Mouse (Mus musculus) bone marrow macrophage, adult 2 months (primary cell): ENCODE results near the gene Bicdl2. TPM values are rescaled to one million over a fixed set of nuclear protein-coding genes. Genes with fewer than 3 reads are reported as not detected.

ENCODE experiments used
- H3K27ac ChIP-seq: 2 replicates; pipeline ENCODE4 v1.5.1; 2012; ENCODE audit warnings: low read depth, low read length; ENCODE audit not compliant: insufficient read depth
- H3K4me1 ChIP-seq: 2 replicates; pipeline ENCODE4 v1.6.1; 2012; ENCODE audit warnings: low read length; ENCODE audit not compliant: control insufficient read depth, insufficient read depth
- H3K4me3 ChIP-seq: 2 replicates; pipeline ENCODE4 v1.5.1; 2012; ENCODE audit warnings: mild to moderate bottlenecking, low read length, moderate library complexity; ENCODE audit not compliant: insufficient read depth
- CTCF ChIP-seq: IDR thresholded peaks from 2 replicates; pipeline ENCODE4 v1.5.1; 2012; ENCODE audit warnings: low read depth, mild to moderate bottlenecking, low read length, moderate library complexity
- POLR2A ChIP-seq: IDR thresholded peaks from 2 replicates; pipeline ENCODE4 v1.6.1; 2012; ENCODE audit warnings: mild to moderate bottlenecking, low read depth, low read length, borderline replicate concordance
- polyA plus RNA-seq: library from polyadenylated mRNA; stranded (reverse); fragments of >200 nt; gene quantifications from 2 replicates; pipeline ENCODE4 v1.2.4, GENCODE M21; 2012; ENCODE audit not compliant: missing spikeins, insufficient read depth, insufficient read length

Bicdl2 gene
- polyA plus RNA-seq, 1 experiment: not detected

DNA sequence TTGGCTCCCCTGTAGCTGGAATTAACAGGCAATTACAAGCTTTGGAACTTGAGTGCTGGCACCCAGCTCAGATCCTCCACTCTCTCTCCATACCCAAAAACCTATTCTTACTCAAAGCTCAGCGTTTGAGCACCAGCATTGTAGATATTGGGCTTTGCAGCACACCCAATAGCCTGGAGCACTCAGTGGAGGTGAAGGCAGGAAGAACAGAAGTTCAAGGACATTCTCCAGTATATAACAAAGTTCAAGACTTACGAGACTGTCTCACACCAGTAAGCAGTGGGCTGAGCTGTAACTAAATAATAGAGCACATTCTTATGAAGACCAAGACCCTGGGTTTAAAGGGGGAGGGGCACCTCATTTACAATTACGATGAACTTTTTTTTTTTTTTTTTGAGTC is 12.5 kb downstream of the Bicdl2 start:
- peaks cover 17% of the 10 kb centered on the region for H3K4me1 ChIP-seq
- TF ChIP-seq CTCF (no peak), POLR2A (no peak)
- no peak overlapping the region for H3K27ac ChIP-seq
- H3K4me3 ChIP-seq: peak overlapping the region; percentile 69

- peak within 1 kb of the TSS; percentile 69 for H3K4me3 ChIP-seq
- no peak for TF ChIP-seq POLR2A
- no peak for TF ChIP-seq CTCF
- peak within 1 kb of the TSS; percentile 74 for H3K27ac ChIP-seq
- peaks cover 17% of the 10 kb centered on the region for H3K4me1 ChIP-seq
Observed at GRCm38 (mm10) chr17:23673424-23674073, 13.2 kb downstream of the Bicdl2 start, which contains the start of the genes Hcfc1r1 and Thoc6. Gene Hcfc1r1, plus strand, starts transcription at chr17:23673596. Gene Thoc6, minus strand, starts transcription at chr17:23673882.

DNA sequence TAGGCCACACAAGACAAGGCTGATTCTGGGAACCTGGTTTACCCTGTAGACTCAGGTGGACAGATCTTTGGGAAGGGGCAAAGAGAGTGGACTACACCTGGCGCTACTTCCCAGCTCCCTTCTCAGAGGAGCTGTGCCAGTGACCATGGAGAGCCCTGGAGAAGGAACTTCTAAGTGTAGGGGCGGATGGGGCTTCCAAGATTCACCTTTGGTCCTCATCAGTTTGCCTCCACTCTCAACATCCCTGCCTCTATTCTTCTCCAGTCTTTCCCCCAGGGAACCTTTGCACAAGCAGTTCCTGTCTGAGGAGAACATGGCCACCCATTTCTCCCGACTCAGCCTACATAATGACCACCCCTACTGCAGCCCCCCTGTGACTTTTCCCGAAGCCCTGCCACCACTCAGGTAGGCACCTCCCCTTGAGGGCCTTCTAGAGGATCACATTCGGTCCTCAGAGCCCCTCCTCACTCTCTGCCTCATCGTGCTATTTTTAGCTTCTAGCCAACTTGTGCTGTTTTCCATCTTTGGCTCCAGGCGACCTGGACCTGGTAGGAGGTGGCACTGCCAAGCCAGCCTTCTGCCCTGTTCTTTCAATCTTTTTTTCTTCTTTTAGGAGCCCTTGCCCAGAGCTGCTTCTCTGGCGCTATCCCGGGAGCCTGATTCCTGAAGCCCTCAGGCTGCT is 14.1 kb downstream of the Bicdl2 start:
- Histone ChIP-seq H3K4me1 (peaks cover 17% of the 10 kb centered on the region), H3K27ac (no peak overlapping the region), H3K4me3 (peak overlapping the region; percentile 69)
- TF ChIP-seq POLR2A (no peak), CTCF (no peak)

- peaks cover 17% of the 10 kb centered on the region for H3K4me1 ChIP-seq
Observed at GRCm38 (mm10) chr17:23675127-23675526, 14.8 kb downstream of the Bicdl2 start.

GRCm38 (mm10) chr17:23675564-23676281 is 15.4 kb downstream of the Bicdl2 start:
- H3K4me1 ChIP-seq: peaks cover 17% of the 10 kb centered on the region
- peak overlapping the region; percentile 74 for H3K4me3 ChIP-seq
- TF ChIP-seq POLR2A: no peak
- TF ChIP-seq CTCF: no peak
- H3K27ac ChIP-seq: peak overlapping the region; percentile 17

More at GRCm38 (mm10) chr17:23675127-23675526, 14.8 kb downstream of the Bicdl2 start:
- Histone ChIP-seq H3K4me3 (no peak overlapping the region), H3K27ac (no peak overlapping the region)
- TF ChIP-seq CTCF: no peak
- no peak for TF ChIP-seq POLR2A

GRCm38 (mm10) chr17:23676473-23677031 is 16.2 kb downstream of the Bicdl2 start:
- peaks cover 17% of the 10 kb centered on the region for H3K4me1 ChIP-seq
- TF ChIP-seq POLR2A (no peak), CTCF (no peak)
- 0 out of 2 replicates have a peak overlapping the region, but pooled peaks have one; percentile 7 for H3K27ac ChIP-seq
- peak overlapping the region; percentile 74 for H3K4me3 ChIP-seq

GRCm38 (mm10) chr17:23677236-23677679 is 17.0 kb downstream of the Bicdl2 start, which contains the start of gene Tnfrsf12a:
Gene Tnfrsf12a, minus strand, starts transcription at chr17:23677468.
- TF ChIP-seq CTCF (no peak), POLR2A (no peak)
- Histone ChIP-seq H3K4me1 (peaks cover 17% of the 10 kb centered on the region), H3K27ac (peak within 1 kb of the TSS; percentile 24; the same call in 1 of the 2 replicates)

GRCm38 (mm10) chr17:23679127-23679835 is 19.0 kb downstream of the Bicdl2 start, which contains the start of gene Cldn6:
Gene Cldn6, plus strand, starts transcription at chr17:23679249.
- Histone ChIP-seq H3K4me3 (no peak within 1 kb of the TSS), H3K4me1 (peaks cover 14% of the 10 kb centered on the region), H3K27ac (no peak within 1 kb of the TSS)
- TF ChIP-seq CTCF (no peak), POLR2A (no peak)

More at GRCm38 (mm10) chr17:23677236-23677679, 17.0 kb downstream of the Bicdl2 start, which contains the start of gene Tnfrsf12a:
- H3K4me3 ChIP-seq: peak within 1 kb of the TSS; percentile 74
